Mouse (Mus musculus): ENCODE measurements around the gene Arap2.

DNA sequence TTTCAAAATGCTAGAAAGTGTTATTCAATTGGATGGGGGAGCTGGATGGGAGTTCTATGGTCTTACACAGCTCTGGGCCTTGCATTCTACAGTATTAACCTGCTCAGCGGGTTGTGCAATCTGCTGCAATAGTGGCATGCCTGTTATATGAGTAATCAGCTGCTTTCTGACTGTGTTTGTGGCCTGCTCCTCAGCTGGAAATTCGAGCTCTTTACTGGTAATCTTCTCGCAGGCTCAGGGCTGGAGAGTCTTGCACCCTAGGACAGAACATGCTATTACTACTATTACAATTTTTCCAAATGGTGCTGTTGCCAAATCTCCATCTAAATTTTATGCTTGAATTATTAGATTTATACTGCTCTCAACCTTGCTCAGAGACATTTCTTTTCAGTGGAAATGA is 20.9 kb upstream of the Arap2 start:
- TF ChIP-seq CTCF (IDR thresholded peaks at IDR 0.05; ENCODE audit: borderline replicate concordance, extremely low read depth, insufficient read depth, insufficient read length) (no peak), POLR2A (IDR thresholded peaks at IDR 0.05; ENCODE audit: borderline replicate concordance, extremely low read depth, insufficient read depth, insufficient read length, poor library complexity, severe bottlenecking) (no peak)
